Mouse (Mus musculus): ENCODE results near the gene Fbl. TPM values are rescaled to one million over a fixed set of nuclear protein-coding genes. Genes with fewer than 3 reads are reported as not detected.
"Not testable (repeated sequence)": the region's sequence is repeated elsewhere in the genome, so short reads cannot be mapped to it uniquely, and the experiment has no call there.

Fbl gene
- total and polyA plus RNA-seq, 2 experiments from 2014 or later = 6.6 to 51.3 TPM

DNA sequence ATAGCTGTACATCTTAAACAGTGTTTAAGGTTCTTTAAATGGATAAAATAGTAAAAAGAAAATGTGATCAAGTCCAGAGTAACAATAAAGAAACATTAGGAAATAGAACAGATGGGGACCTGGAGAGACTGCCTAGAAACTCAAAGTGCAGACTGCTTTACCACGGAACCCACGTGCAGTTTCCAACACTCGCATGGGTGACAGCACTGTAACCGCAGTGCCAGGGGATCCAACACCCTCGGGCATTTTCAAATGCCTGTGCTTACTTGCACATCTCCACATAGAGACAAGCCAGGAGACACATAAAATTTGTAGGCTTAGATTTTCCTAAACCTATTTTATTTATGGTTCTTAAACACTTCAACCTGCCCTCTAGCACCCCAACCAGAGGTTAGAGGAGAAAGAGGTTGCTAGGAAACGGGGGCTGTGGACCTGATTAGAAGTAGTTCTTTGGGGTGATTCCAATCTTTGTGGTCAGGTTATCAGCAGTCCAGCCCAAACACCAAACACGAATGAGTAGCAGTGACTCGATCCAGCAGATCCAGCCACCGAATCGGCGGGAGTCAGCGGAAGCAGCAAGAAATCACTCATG lies 39.0 kb downstream of the Fbl start:
- WGBS = 39% methylated on average over 12 of the region's 12 CpGs
- no peak for DNase-seq (ENCODE audit: low spot score)
- Histone ChIP-seq H3K36me3 (replicated peaks; ENCODE audit: control insufficient read depth, insufficient read depth, low read length) (no peaks in the 10 kb centered on the region), H3K27ac (ENCODE audit: low read depth) (no peak overlapping the region), H3K4me3 (ENCODE audit: low read depth, low read length) (peak overlapping the region; percentile 35), H3K9ac (replicated peaks; ENCODE audit: low read depth, low read length) (peak overlapping the region; percentile 40; the same call in 1 of the 2 replicates), H3K4me1 (ENCODE audit: control insufficient read depth, insufficient read depth) (no peaks in the 10 kb centered on the region), H3K27me3 (ENCODE audit: control insufficient read depth, insufficient read depth, low read length) (no peaks in the 10 kb centered on the region; the same call in 1 of the 2 replicates), H3K4me2 (ENCODE audit: low read depth, low read length) (peak overlapping the region; percentile 63), H3K9me3 (replicated peaks; ENCODE audit: control insufficient read depth, low read length) (no peaks in the 10 kb centered on the region)
- ATAC-seq (ENCODE audit: insufficient read depth, low read depth) = no peak
- no peak for TF ChIP-seq EP300 (IDR thresholded peaks at IDR 0.05; ENCODE audit: low read depth)

DNA sequence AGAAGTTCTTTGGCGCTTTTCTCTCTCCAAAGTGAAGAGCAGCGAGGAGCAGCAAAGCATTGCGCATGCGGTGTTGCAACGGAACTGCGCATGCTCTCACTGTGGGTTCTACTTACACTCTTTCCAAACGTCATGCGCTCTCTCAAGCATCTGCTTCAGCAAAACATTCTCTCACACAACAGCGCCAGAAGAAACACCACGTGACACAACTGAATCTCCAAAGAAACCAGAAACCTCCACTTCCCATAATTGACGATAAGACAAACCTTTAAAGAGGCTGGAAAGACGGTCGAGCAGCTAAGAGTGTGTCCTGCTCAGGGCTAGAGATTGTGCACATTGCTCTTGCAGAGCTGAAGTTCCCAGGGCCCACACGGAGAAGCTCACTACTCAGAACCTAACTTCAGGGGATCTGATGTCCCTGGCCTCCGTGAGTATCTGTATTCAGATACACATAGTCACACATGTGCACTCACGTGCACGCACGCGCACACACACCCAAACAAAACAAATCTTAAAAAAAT lies 39.5 kb downstream of the Fbl start:
- 47% methylated on average over 19 of the region's 19 CpGs for WGBS
- no peak overlapping the region for H3K27ac ChIP-seq (ENCODE audit: low read depth)

DNA sequence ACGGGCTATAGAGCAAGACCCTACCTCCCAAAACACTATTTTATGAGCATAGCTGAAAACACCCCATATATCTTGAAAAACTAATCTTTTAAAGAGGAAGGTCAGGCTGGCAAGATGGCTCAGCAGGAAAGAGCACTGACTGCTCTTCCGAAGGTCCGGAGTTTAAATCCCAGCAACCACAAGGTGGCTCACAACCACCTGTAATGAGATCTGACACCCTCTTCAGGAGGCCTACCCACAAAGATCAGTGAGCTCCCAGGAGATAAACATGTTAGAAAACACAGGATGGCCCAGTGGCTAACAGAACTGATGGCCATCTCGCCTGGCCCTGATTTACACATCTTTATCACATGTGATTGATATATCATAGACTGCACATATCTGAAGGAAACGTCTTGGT lies 41.2 kb downstream of the Fbl start:
- Histone ChIP-seq H3K9ac (replicated peaks; ENCODE audit: low read depth, low read length) (no peak overlapping the region), H3K9me3 (replicated peaks; ENCODE audit: control insufficient read depth, low read length) (no peaks in the 10 kb centered on the region), H3K36me3 (replicated peaks; ENCODE audit: control insufficient read depth, insufficient read depth, low read length) (no peaks in the 10 kb centered on the region), H3K4me3 (ENCODE audit: low read depth, low read length) (no peak overlapping the region), H3K4me2 (ENCODE audit: low read depth, low read length) (no peak overlapping the region), H3K4me1 (ENCODE audit: control insufficient read depth, insufficient read depth) (no peaks in the 10 kb centered on the region), H3K27me3 (ENCODE audit: control insufficient read depth, insufficient read depth, low read length) (no peaks in the 10 kb centered on the region; the same call in 1 of the 2 replicates), H3K27ac (ENCODE audit: low read depth) (no peak overlapping the region)
- ATAC-seq (ENCODE audit: insufficient read depth, low read depth) (no peak), DNase-seq (ENCODE audit: low spot score) (no peak)
- peak; percentile 18; the same call in 1 of the 2 replicates for TF ChIP-seq CTCF (IDR thresholded peaks at IDR 0.05; ENCODE audit: low read depth)
- TF ChIP-seq EP300 (IDR thresholded peaks at IDR 0.05; ENCODE audit: low read depth) = no peak
- 40% methylated on average over 5 of the region's 5 CpGs for WGBS

More for the DNA sequence above, 39.5 kb downstream of the Fbl start:
- Histone ChIP-seq H3K36me3 (replicated peaks; ENCODE audit: control insufficient read depth, insufficient read depth, low read length) (no peaks in the 10 kb centered on the region), H3K9me3 (replicated peaks; ENCODE audit: control insufficient read depth, low read length) (no peaks in the 10 kb centered on the region), H3K4me1 (ENCODE audit: control insufficient read depth, insufficient read depth) (no peaks in the 10 kb centered on the region), H3K4me3 (ENCODE audit: low read depth, low read length) (peak overlapping the region; percentile 35), H3K9ac (replicated peaks; ENCODE audit: low read depth, low read length) (0 out of 2 replicates have a peak overlapping the region, but pooled peaks have one; percentile 40), H3K27me3 (ENCODE audit: control insufficient read depth, insufficient read depth, low read length) (no peaks in the 10 kb centered on the region; the same call in 1 of the 2 replicates), H3K4me2 (ENCODE audit: low read depth, low read length) (peak overlapping the region; percentile 63)
- DNase-seq (ENCODE audit: low spot score) (peak; percentile 80), ATAC-seq (ENCODE audit: insufficient read depth, low read depth) (peak; percentile 73)
- no peak for TF ChIP-seq CTCF (IDR thresholded peaks at IDR 0.05; ENCODE audit: low read depth)

DNA sequence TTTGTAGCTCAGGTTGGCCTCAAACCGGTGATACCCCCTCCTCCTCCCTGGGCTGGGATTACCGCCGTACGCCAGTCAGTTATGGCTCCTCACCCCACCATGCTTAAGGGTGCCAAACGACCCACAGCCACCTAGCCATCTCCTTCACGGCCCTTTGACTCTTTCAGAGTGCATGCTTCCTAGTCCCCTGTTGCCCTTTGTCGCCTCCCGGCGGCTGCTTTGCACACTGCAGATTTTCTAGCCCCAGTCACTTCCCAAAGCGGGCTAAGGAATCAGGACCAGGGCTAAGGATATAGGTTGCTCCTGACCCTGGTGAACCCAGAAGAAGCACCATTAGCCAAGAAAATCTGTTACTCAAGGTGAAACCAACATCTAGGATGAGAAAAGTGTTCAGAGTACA lies 44.6 kb downstream of the Fbl start:
- ATAC-seq (ENCODE audit: insufficient read depth, low read depth) = no peak; the same call in 1 of the 2 replicates
- Histone ChIP-seq H3K27ac (ENCODE audit: low read depth) (no peak overlapping the region), H3K36me3 (replicated peaks; ENCODE audit: control insufficient read depth, insufficient read depth, low read length) (no peaks in the 10 kb centered on the region), H3K9me3 (replicated peaks; ENCODE audit: control insufficient read depth, low read length) (no peaks in the 10 kb centered on the region), H3K27me3 (ENCODE audit: control insufficient read depth, insufficient read depth, low read length) (no peaks in the 10 kb centered on the region), H3K4me3 (ENCODE audit: low read depth, low read length) (no peak overlapping the region), H3K9ac (replicated peaks; ENCODE audit: low read depth, low read length) (no peak overlapping the region), H3K4me2 (ENCODE audit: low read depth, low read length) (no peak overlapping the region), H3K4me1 (ENCODE audit: control insufficient read depth, insufficient read depth) (no peaks in the 10 kb centered on the region)
- DNase-seq (ENCODE audit: low spot score) = peak; percentile 10
- no peak for TF ChIP-seq EP300 (IDR thresholded peaks at IDR 0.05; ENCODE audit: low read depth)
- peak; percentile 78 for TF ChIP-seq CTCF (IDR thresholded peaks at IDR 0.05; ENCODE audit: low read depth)
- 30% methylated on average over 10 of the region's 10 CpGs for WGBS

DNA sequence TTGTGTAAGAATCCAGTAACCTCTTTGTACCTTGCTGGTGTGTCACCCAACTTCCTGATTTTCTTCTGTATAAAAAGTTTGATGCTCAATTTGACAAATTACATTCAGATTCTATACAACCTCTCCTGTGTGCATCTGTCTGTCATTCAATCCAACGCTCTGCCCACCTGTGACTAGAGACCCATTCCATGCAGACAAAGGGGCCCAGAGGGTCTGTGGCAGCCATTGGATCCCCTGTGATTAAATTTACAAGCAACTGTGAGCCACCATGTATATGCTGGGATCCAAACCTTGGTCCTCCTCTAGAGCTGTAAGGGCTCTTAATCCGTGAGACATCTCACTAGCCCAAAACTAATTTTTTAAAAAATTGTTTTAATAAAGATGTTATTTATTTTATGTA lies 46.4 kb downstream of the Fbl start:
- 73% methylated on average over 2 of the region's 2 CpGs for WGBS
- not testable (repeated sequence) for H3K9ac ChIP-seq (replicated peaks; ENCODE audit: low read depth, low read length); H3K4me3 ChIP-seq (ENCODE audit: low read depth, low read length); H3K27ac ChIP-seq (ENCODE audit: low read depth); H3K4me2 ChIP-seq (ENCODE audit: low read depth, low read length); H3K4me1 ChIP-seq (ENCODE audit: control insufficient read depth, insufficient read depth); ATAC-seq (ENCODE audit: insufficient read depth, low read depth); H3K9me3 ChIP-seq (replicated peaks; ENCODE audit: control insufficient read depth, low read length); H3K27me3 ChIP-seq (ENCODE audit: control insufficient read depth, insufficient read depth, low read length); DNase-seq (ENCODE audit: low spot score); H3K36me3 ChIP-seq (replicated peaks; ENCODE audit: control insufficient read depth, insufficient read depth, low read length)

DNA sequence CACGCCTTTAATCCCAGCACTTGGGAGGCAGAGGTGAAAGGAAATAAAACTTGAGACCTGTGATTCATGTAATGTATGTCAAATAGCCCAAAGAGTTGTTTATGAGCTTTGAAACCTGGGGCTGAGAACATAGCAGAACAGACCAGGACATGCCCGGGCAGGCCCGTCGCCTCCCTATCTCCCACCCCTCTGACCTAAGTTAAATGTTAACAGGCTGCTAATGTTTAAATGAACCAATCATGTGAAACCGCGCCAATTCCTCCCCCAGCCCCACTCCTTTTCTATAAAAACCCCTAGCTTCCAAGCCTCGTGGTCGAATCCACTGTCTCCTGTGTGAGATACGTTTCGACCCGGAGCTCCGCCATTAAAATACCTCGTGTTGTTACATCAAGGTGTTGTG lies 48.3 kb downstream of the Fbl start:
- not testable (repeated sequence) for H3K27ac ChIP-seq (ENCODE audit: low read depth); ATAC-seq (ENCODE audit: insufficient read depth, low read depth); H3K4me3 ChIP-seq (ENCODE audit: low read depth, low read length); H3K36me3 ChIP-seq (replicated peaks; ENCODE audit: control insufficient read depth, insufficient read depth, low read length); H3K4me2 ChIP-seq (ENCODE audit: low read depth, low read length); H3K9me3 ChIP-seq (replicated peaks; ENCODE audit: control insufficient read depth, low read length); H3K27me3 ChIP-seq (ENCODE audit: control insufficient read depth, insufficient read depth, low read length); H3K4me1 ChIP-seq (ENCODE audit: control insufficient read depth, insufficient read depth); DNase-seq (ENCODE audit: low spot score); H3K9ac ChIP-seq (replicated peaks; ENCODE audit: low read depth, low read length)
- 86% methylated on average over 11 of the region's 13 CpGs for WGBS

DNA sequence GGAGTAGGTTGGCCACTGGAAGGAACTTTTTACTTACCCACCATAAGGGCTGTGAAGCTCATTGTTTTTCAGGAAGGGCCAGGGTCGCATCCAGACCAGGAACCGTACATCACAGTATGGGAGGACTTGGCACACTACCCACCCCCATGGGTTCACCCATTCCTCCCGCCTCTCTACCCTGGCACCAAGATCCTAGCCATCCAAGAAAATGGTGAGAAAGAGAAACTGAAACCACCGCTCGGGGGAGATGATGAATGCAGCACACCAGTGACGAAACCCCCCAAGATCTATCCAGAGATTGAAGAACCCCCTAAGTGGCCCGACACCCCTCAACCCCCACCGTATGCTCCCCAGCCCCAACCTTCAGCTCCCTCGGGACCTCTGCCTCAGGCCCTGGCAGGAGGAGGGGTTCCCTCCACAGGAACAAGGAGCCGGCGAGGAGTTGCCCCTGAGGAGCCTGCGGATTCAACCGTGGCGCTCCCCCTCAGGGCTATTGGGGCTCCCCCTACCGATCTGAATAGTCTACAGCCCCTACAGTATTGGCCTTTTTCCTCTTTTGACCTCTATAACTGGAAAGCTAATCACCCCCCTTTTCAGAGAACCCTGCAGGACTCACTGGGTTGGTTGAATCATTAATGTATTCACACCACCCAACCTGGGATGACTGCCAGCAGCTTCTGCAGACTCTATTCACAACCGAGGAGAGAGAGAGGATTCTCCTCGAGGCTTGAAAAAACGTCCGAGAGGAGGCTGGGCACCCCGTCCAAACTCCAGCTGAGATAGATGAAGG lies 49.6 kb downstream of the Fbl start:
- H3K4me2 ChIP-seq (ENCODE audit: low read depth, low read length); H3K27ac ChIP-seq (ENCODE audit: low read depth); H3K4me3 ChIP-seq (ENCODE audit: low read depth, low read length); ATAC-seq (ENCODE audit: insufficient read depth, low read depth); DNase-seq (ENCODE audit: low spot score); H3K9ac ChIP-seq (replicated peaks; ENCODE audit: low read depth, low read length); H3K27me3 ChIP-seq (ENCODE audit: control insufficient read depth, insufficient read depth, low read length); H3K36me3 ChIP-seq (replicated peaks; ENCODE audit: control insufficient read depth, insufficient read depth, low read length); H3K4me1 ChIP-seq (ENCODE audit: control insufficient read depth, insufficient read depth); H3K9me3 ChIP-seq (replicated peaks; ENCODE audit: control insufficient read depth, low read length): not testable (repeated sequence)
- 79% methylated on average over 20 of the region's 20 CpGs for WGBS

DNA sequence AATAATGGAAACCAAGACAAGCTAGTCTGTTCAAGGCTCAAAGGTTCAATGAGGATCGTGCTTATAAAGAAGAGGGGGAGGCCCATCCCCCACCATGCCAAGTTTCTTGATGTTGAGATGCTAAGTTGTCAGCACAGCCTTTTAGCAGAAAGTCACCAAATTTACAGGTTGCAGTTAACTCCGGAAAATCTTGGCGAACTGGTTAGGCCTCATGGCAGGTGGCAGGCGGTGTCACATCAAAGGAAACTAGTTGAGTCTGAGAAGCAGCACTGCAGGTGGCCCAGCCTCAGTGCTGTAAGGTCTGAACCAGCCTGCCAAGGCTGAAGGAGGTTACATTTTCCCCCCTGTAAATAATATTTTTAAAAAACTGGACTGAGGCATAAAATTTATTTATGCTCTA lies 57.3 kb downstream of the Fbl start:
- DNase-seq (ENCODE audit: low spot score); H3K27ac ChIP-seq (ENCODE audit: low read depth); H3K9me3 ChIP-seq (replicated peaks; ENCODE audit: control insufficient read depth, low read length); H3K27me3 ChIP-seq (ENCODE audit: control insufficient read depth, insufficient read depth, low read length); H3K4me3 ChIP-seq (ENCODE audit: low read depth, low read length); H3K4me2 ChIP-seq (ENCODE audit: low read depth, low read length); ATAC-seq (ENCODE audit: insufficient read depth, low read depth); H3K9ac ChIP-seq (replicated peaks; ENCODE audit: low read depth, low read length); H3K4me1 ChIP-seq (ENCODE audit: control insufficient read depth, insufficient read depth); H3K36me3 ChIP-seq (replicated peaks; ENCODE audit: control insufficient read depth, insufficient read depth, low read length): not testable (repeated sequence)
- WGBS = 65% methylated on average over 4 of the region's 4 CpGs
